Mouse (Mus musculus) small intestine, adult 2 months (tissue): ENCODE results near the gene Ncoa3. TPM values are rescaled to one million over a fixed set of nuclear protein-coding genes. Genes with fewer than 3 reads are reported as not detected.

Experiments
- H3K27ac ChIP-seq: fragments of 200-500 bp; 2 replicates; pipeline ENCODE4 v1.5.1; 2012; ENCODE audit warnings: low read depth, low read length, control low read depth, inconsistent platforms; ENCODE audit not compliant: insufficient read depth
- H3K27me3 ChIP-seq: fragments of 200-500 bp; 2 replicates; pipeline ENCODE4 v1.6.1; 2012; ENCODE audit warnings: mild to moderate bottlenecking, moderate library complexity, low read length, inconsistent platforms; ENCODE audit not compliant: control insufficient read depth, insufficient read depth
- H3K36me3 ChIP-seq: fragments of 200-500 bp; 2 replicates; pipeline ENCODE4 v1.6.1; 2012; ENCODE audit warnings: mild to moderate bottlenecking, low read length, control low read depth, inconsistent platforms; ENCODE audit not compliant: control insufficient read depth, insufficient read depth
- H3K4me1 ChIP-seq: fragments of 200-500 bp; 2 replicates; pipeline ENCODE4 v1.6.1; 2012; ENCODE audit warnings: low read length, inconsistent platforms, mixed read lengths; ENCODE audit not compliant: control insufficient read depth, insufficient read depth, insufficient read length
- H3K4me3 ChIP-seq: fragments of 200-500 bp; 2 replicates; pipeline ENCODE4 v1.5.1; 2012; ENCODE audit warnings: low read depth, mild to moderate bottlenecking, control low read depth, inconsistent platforms, low read length, moderate library complexity
- CTCF ChIP-seq: fragments of 200-500 bp; IDR thresholded peaks from 2 replicates; pipeline ENCODE4 v1.5.1; 2012; ENCODE audit warnings: low read depth, mild to moderate bottlenecking, control low read depth, inconsistent platforms, low read length, moderate library complexity, mixed read lengths; ENCODE audit not compliant: insufficient replicate concordance, insufficient read length; ENCODE audit errors: extremely low read depth
- POLR2A ChIP-seq: fragments of 200-500 bp; IDR thresholded peaks from 2 replicates; pipeline ENCODE4 v1.6.1; 2012; ENCODE audit warnings: low read depth, mild to moderate bottlenecking, control low read depth, inconsistent platforms, low read length, moderate library complexity
- WGBS: fragments of 180-500 bp; shearing (Covaris S2); methylation state at CpG from one replicate; pipeline ENCODE4 v1.1.7; 2018; 5-methylcytosine and 5-hydroxymethylcytosine counted together
- polyA plus RNA-seq: library from polyadenylated mRNA; depleted of rRNA; stranded (reverse); fragments of >200 nt; gene quantifications from 2 replicates; pipeline ENCODE4 v1.2.3, GENCODE M21; 2012

The Ncoa3 gene
- polyA plus RNA-seq, 1 experiment, result 20.1 TPM

GRCm38 (mm10) chr2:165970767-165971166, 21.7 kb upstream of the Ncoa3 start:
- H3K27me3 ChIP-seq, result no peaks in the 10 kb centered on the region
- 90% methylated on average over 7 of the region's 7 CpGs for WGBS
- H3K36me3 ChIP-seq, result no peaks in the 10 kb centered on the region
- H3K4me3 ChIP-seq, result no peak overlapping the region
- no peak for TF ChIP-seq CTCF
- H3K4me1 ChIP-seq, result peaks cover 18% of the 10 kb centered on the region
- H3K27ac ChIP-seq, result no peak overlapping the region

GRCm38 (mm10) chr2:165974383-165974782, 18.1 kb upstream of the Ncoa3 start:
- Histone ChIP-seq H3K27ac (no peak overlapping the region), H3K4me3 (no peak overlapping the region), H3K27me3 (no peaks in the 10 kb centered on the region), H3K36me3 (no peaks in the 10 kb centered on the region), H3K4me1 (peaks cover 7% of the 10 kb centered on the region; the same call in 1 of the 2 replicates)
- TF ChIP-seq POLR2A (no peak), CTCF (no peak)
- WGBS, result 94% methylated on average over 1 of the region's 1 CpGs

GRCm38 (mm10) chr2:165976186-165976585, 16.2 kb upstream of the Ncoa3 start:
- TF ChIP-seq CTCF (no peak), POLR2A (no peak)
- no peaks in the 10 kb centered on the region for H3K36me3 ChIP-seq

GRCm38 (mm10) chr2:165976874-165977273, 15.6 kb upstream of the Ncoa3 start:
- Histone ChIP-seq H3K4me1 (peaks cover 2% of the 10 kb centered on the region; the same call in 1 of the 2 replicates), H3K27ac (no peak overlapping the region), H3K36me3 (no peaks in the 10 kb centered on the region), H3K27me3 (no peaks in the 10 kb centered on the region), H3K4me3 (no peak overlapping the region)
- TF ChIP-seq CTCF, result no peak
- TF ChIP-seq POLR2A, result no peak
- 30% methylated on average over 5 of the region's 5 CpGs for WGBS

More at GRCm38 (mm10) chr2:165976186-165976585, 16.2 kb upstream of the Ncoa3 start:
- WGBS, result 54% methylated on average over 3 of the region's 3 CpGs
- Histone ChIP-seq H3K27ac (no peak overlapping the region), H3K4me1 (peaks cover under 1% of the 10 kb centered on the region; the same call in 1 of the 2 replicates), H3K4me3 (no peak overlapping the region), H3K27me3 (no peaks in the 10 kb centered on the region)

GRCm38 (mm10) chr2:165978119-165978518, 14.3 kb upstream of the Ncoa3 start:
- Histone ChIP-seq H3K27me3 (no peaks in the 10 kb centered on the region), H3K4me3 (no peak overlapping the region), H3K36me3 (no peaks in the 10 kb centered on the region), H3K27ac (no peak overlapping the region), H3K4me1 (peaks cover 11% of the 10 kb centered on the region; the same call in 1 of the 2 replicates)
- WGBS, result 97% methylated on average over 1 of the region's 1 CpGs
- no peak for TF ChIP-seq POLR2A
- TF ChIP-seq CTCF, result no peak

- Histone ChIP-seq H3K4me1 (peaks cover 17% of the 10 kb centered on the region), H3K27me3 (no peaks in the 10 kb centered on the region), H3K36me3 (no peaks in the 10 kb centered on the region), H3K4me3 (no peak overlapping the region), H3K27ac (peak overlapping the region; percentile 12)
- 63% methylated on average over 6 of the region's 6 CpGs for WGBS
- TF ChIP-seq POLR2A (no peak), CTCF (no peak)
Measured at GRCm38 (mm10) chr2:165981248-165981977, 11.0 kb upstream of the Ncoa3 start.

- peak overlapping the region; percentile 95 for H3K27ac ChIP-seq
- TF ChIP-seq POLR2A, result 0 out of 2 replicates have a peak, but pooled peaks have one; percentile 8
- no peak for TF ChIP-seq CTCF
Measured at GRCm38 (mm10) chr2:165982512-165983389, 9.7 kb upstream of the Ncoa3 start.

More at GRCm38 (mm10) chr2:165982512-165983389, 9.7 kb upstream of the Ncoa3 start:
- WGBS, result 27% methylated on average over 16 of the region's 16 CpGs
- Histone ChIP-seq H3K27me3 (no peaks in the 10 kb centered on the region), H3K4me3 (peak overlapping the region; percentile 37), H3K4me1 (peaks cover 17% of the 10 kb centered on the region), H3K36me3 (no peaks in the 10 kb centered on the region)
